Mouse (Mus musculus) bone marrow, adult 2 months (tissue): ENCODE measurements at regions not wholly inside any gene's neighbourhood (a gene's known extent, or its start where the extent isn't known, plus 50 kb on each side); places are given as distances from the start of the nearest gene placed in this dataset.

Source experiments
- H3K27ac ChIP-seq: fragments of 200-500 bp; 2 replicates; pipeline ENCODE4 v1.5.1; 2012; ENCODE audit warnings: low read depth, mild to moderate bottlenecking, control low read depth, inconsistent platforms, low read length; ENCODE audit not compliant: control insufficient read depth, poor library complexity, insufficient read depth
- H3K4me1 ChIP-seq: fragments of 200-500 bp; 2 replicates; pipeline ENCODE4 v1.6.1; 2011; ENCODE audit warnings: low read length; ENCODE audit not compliant: control insufficient read depth, insufficient read depth
- H3K4me3 ChIP-seq: fragments of 200-500 bp; replicated peaks from 2 replicates; pipeline ENCODE3; 2011; ENCODE audit warnings: mild to moderate bottlenecking, low read depth, low read length, control low read depth; ENCODE audit not compliant: control insufficient read depth
- CTCF ChIP-seq: fragments of 200-500 bp; IDR thresholded peaks from 2 replicates; pipeline ENCODE4 v1.5.1; 2011; ENCODE audit warnings: low read length, control low read depth; ENCODE audit not compliant: control insufficient read depth, insufficient read depth
- POLR2A ChIP-seq: fragments of 200-500 bp; IDR thresholded peaks from 2 replicates; pipeline ENCODE4 v1.6.1; 2011; ENCODE audit warnings: low read depth, mild to moderate bottlenecking, control low read depth, low read length, borderline replicate concordance; ENCODE audit not compliant: control insufficient read depth
- WGBS: fragments of 180-500 bp; shearing (Covaris S2); methylation state at CpG from one replicate; pipeline ENCODE4 v1.1.7; 2018; 5-methylcytosine and 5-hydroxymethylcytosine counted together

DNA sequence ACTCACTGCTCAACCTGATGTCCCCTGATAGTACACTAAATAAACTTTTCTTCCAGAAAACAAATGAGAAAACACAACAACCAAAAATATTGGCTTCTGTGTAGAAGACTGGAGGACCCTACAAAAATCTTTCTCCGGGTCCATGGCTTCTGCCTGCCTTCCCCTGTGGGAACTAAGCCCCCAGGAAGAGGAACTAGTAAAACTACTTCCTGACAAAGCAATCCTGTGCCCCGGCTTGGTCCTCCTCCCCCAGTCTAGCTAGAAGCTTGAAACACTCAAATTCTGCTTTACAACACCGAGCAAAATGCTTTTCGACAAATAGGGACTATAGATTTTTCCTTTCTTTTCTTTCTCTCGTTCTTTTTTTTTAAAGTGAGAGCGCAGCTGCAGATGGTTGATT lies 51.3 kb upstream of the Mki67 start:
- TF ChIP-seq POLR2A = no peak
- TF ChIP-seq CTCF = no peak
- no peak overlapping the region for H3K27ac ChIP-seq
- WGBS = 26% methylated on average over 6 of the region's 6 CpGs
- H3K4me3 ChIP-seq = no peak overlapping the region
- H3K4me1 ChIP-seq = no peaks in the 10 kb centered on the region

DNA sequence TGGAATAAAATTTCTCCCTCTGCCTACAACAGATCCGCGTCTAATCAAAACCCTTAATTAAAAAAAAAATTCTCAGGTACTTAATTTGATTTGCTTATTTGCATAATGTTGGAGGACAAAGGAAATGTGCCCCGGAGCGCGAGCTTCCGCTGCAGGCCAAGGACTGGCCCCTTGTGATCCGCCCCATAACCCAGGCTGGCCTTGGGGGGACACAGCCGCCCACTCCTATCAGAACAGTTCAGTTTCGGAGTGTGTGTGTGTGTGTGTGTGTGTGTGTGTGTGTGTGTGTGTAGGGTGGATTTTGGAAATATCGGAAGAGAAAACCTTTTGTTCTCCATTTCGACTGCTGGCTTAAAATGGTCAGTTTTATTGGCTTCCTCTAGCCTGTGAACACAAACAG lies 51.9 kb upstream of the Mki67 start:
- TF ChIP-seq POLR2A (no peak), CTCF (no peak)
- 86% methylated on average over 11 of the region's 11 CpGs for WGBS
- H3K27ac ChIP-seq = no peak overlapping the region
- H3K4me3 ChIP-seq = no peak overlapping the region
- H3K4me1 ChIP-seq = no peaks in the 10 kb centered on the region

DNA sequence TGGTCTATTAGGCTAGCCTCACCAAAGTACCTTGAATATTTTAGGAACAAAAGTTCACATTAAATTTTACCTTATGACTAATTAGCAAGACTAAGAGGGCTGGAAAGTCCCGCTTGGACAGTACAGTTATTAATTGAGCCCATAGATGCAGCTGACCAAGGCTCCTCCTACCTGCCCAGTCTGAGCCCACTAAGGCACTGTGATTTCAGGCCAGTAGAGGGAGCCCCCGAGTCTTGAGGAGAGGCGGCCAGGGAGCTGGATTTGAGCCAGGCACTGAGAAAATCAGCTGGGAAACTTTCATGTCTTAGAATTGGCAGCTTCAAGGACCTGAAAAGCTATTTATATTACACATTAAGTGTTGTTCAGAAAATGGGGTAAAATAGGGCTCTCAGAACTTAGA lies 52.4 kb upstream of the Mki67 start:
- TF ChIP-seq CTCF = peak; percentile 82
- TF ChIP-seq POLR2A = no peak
- Histone ChIP-seq H3K4me3 (no peak overlapping the region), H3K4me1 (no peaks in the 10 kb centered on the region; the same call in 1 of the 2 replicates), H3K27ac (no peak overlapping the region)
- 8% methylated on average over 3 of the region's 3 CpGs for WGBS

DNA sequence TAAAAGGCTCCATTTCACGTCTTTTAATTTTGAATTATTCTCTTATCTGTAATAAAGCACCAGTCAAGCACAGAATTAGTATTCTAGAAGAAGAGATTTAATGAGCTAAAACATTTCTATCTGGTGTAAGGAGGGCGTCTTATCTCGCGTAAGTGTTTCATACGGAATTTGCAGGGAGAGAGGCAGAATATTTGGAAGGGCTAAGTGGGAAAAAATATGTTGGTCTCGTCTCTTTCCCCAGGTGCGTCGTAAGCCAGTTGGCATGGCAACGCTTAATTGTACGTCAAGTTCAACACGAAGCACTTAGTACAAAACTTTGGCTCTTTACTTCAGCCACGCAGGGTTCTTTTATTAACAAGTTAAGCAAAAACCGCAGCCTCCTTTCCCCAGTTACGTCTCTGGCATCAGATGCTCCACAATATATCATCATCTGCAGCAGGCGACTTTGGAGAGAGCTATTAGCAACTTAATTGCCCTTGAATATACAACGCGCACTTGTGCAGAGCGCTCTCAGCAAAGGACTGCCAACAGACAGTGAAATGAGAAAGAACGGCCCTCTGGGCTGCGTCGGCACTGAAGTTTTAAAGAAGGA lies 53.0 kb upstream of the Mki67 start:
- WGBS = 83% methylated on average over 21 of the region's 21 CpGs
- no peak for TF ChIP-seq CTCF
- no peaks in the 10 kb centered on the region; the same call in 1 of the 2 replicates for H3K4me1 ChIP-seq
- no peak overlapping the region for H3K27ac ChIP-seq
- no peak overlapping the region for H3K4me3 ChIP-seq

DNA sequence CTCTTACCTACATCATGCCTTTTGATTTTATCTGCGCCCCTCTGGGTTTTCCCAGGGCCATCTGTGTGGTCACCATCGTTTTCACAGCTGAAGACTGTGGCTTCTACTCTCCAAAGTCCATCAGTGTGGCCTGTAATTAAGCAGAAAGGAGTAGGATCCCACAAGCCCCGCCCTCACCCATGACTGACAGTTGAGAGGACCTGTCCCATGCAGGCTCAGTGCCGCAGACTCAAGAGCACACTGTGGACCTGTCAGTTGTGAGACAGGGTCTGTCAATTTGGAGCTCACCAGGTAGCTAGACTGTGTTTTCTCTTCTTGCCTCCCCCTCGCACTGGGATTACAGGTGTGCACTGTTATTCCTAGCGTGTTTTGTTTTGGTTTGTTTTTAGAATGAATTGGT lies 53.9 kb upstream of the Mki67 start:
- 67% methylated on average over 6 of the region's 6 CpGs for WGBS
- no peak overlapping the region for H3K27ac ChIP-seq
- no peak overlapping the region for H3K4me3 ChIP-seq
- H3K4me1 ChIP-seq = no peaks in the 10 kb centered on the region; the same call in 1 of the 2 replicates
- TF ChIP-seq CTCF (no peak), POLR2A (no peak)

DNA sequence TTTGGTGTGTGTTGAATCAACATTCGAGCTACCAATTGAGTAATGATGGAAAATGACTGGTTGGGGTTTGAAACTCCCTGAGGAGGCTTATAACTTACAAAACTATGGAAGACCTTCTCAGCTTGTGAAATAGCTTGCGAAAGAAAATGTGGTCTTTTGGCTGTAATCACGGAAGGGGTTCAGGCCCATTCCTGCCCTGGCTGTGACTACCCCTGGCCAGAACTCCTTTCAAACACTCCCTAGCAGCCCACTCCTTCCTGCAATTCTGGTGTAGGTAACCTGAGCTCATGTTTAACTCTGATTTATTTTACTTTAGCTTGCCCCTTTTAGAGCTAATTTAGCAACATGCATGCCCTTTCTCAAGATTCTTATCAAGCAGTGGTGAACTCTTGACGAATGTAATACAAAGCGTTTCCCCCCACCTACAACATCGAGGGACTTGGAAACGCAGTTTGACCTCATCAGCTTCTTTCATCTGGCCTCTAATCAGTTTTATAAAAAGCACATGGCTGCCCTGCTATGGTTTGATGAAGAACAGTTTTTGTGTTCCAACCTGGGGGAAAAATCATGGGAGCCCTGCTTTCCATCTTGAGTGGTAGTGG lies 59.8 kb upstream of the Mki67 start:
- H3K4me1 ChIP-seq = no peaks in the 10 kb centered on the region; the same call in 1 of the 2 replicates
- 51% methylated on average over 7 of the region's 7 CpGs for WGBS
- TF ChIP-seq CTCF (no peak), POLR2A (no peak)
- no peak overlapping the region for H3K27ac ChIP-seq
- H3K4me3 ChIP-seq = no peak overlapping the region

DNA sequence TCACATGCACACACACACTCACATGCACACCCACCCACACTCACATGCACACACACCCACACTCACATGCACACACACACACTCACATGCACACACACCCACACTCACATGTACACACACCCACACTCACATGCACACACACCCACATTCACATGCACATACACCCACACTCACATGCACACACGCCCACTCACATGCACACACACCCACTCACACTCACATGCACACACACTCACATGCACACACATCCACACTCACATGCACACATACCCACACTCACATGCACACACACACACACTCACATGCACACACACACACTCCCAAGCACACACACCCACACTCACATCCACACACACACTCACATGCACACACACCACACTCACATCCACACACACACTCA lies 74.0 kb upstream of the Mki67 start:
- H3K4me1 ChIP-seq = peaks cover 4% of the 10 kb centered on the region

DNA sequence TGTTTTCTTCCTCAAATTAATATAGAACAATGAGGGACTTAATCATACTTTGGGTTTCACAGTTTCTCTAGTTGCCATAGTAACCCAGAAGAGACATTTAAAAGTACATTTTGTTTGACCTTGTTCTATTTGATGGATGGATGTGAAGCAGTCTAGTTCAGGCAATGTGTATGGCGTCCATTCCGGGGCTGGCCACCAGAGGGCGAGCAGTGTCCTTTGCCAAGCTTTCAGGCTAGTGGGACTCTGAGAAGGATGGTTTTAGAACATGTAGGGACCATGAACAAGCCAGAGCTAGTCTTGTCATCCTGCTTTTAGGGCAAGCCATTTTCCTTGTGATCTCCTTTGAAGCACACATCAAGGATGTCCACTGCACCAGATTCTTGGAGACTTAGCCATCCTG lies 74.8 kb upstream of the Mki67 start:
- no peak for TF ChIP-seq POLR2A
- TF ChIP-seq CTCF = peak; percentile 96
- H3K4me1 ChIP-seq = peaks cover 4% of the 10 kb centered on the region
- 0% methylated on average over 3 of the region's 3 CpGs for WGBS

More for the DNA sequence above, 74.0 kb upstream of the Mki67 start:
- WGBS = 62% methylated on average over 1 of the region's 1 CpGs
- Histone ChIP-seq H3K4me3 (no peak overlapping the region), H3K27ac (no peak overlapping the region)
- TF ChIP-seq POLR2A = no peak
- TF ChIP-seq CTCF = peak; percentile 6; the same call in 1 of the 2 replicates

DNA sequence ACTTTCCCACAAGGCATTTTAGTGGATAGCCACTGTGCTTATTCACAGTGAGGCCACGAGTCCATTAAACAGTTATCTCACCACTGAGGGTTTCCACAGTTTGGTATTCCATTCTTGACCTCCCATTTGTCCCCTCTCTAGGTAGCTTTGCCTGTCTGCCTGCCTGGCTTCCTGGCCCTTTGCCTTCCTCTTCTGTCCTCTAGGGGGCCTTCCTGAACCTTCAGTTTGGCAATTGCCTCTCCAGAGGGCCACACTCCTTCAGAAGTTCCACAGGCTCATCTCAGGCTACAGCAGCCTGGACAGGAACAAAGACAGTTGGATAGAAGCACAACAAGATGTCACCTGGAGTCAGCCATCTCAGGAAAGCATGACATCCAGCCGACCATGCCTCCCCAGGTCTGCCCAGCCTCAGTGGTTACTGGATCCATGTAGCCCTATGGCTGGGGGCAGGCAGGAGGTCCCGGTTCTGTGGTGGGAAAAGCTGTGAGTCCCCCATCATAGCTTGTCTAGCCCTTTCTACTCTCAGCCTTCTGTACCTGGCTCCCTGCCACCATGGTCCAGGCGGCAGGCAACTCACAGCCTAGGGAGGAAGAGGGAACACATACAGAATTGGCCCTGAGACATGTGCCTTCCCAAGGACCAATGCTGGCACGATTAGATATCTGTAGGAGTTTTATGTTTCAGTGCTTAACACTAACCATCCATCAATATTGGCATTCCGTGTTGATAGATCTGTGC lies 76.0 kb upstream of the Mki67 start:
- no peak for TF ChIP-seq POLR2A
- peak; percentile 15; the same call in 1 of the 2 replicates for TF ChIP-seq CTCF
- Histone ChIP-seq H3K4me3 (no peak overlapping the region), H3K4me1 (peaks cover 4% of the 10 kb centered on the region), H3K27ac (no peak overlapping the region)
- 72% methylated on average over 6 of the region's 6 CpGs for WGBS

More for the DNA sequence above, 74.8 kb upstream of the Mki67 start:
- Histone ChIP-seq H3K27ac (no peak overlapping the region), H3K4me3 (no peak overlapping the region)
